Mouse (Mus musculus): ENCODE measurements at regions not wholly inside any gene's neighbourhood (a gene's known extent, or its start where the extent isn't known, plus 50 kb on each side); places are given as distances from the start of the nearest gene placed in this dataset.
A peak's percentile ranks its signal among the peaks of the same experiment; 100 is the strongest.

GRCm38 (mm10) chr2:128331275-128331674 is 205.4 kb downstream of the Bcl2l11 start:
- no peak for ATAC-seq (ENCODE audit: low FRiP score, low read depth)
- H3K4me3 ChIP-seq, result no peak overlapping the region
- H3K36me3 ChIP-seq, result no peaks in the 10 kb centered on the region
- H3K27ac ChIP-seq, result no peak overlapping the region
- H3K4me1 ChIP-seq, result peaks cover 35% of the 10 kb centered on the region
- H3K9me3 ChIP-seq, result no peaks in the 10 kb centered on the region
- H3K27me3 ChIP-seq, result no peaks in the 10 kb centered on the region
- WGBS, result 71% methylated on average over 10 of the region's 10 CpGs
- H3K9ac ChIP-seq, result no peak overlapping the region
- H3K4me2 ChIP-seq (replicated peaks), result no peak overlapping the region

GRCm38 (mm10) chr2:128331681-128332080 is 205.8 kb downstream of the Bcl2l11 start:
- Histone ChIP-seq H3K27ac (no peak overlapping the region), H3K4me1 (peaks cover 35% of the 10 kb centered on the region), H3K9ac (no peak overlapping the region), H3K9me3 (no peaks in the 10 kb centered on the region), H3K4me3 (no peak overlapping the region), H3K4me2 (replicated peaks) (no peak overlapping the region), H3K27me3 (no peaks in the 10 kb centered on the region), H3K36me3 (no peaks in the 10 kb centered on the region)
- no peak for ATAC-seq (ENCODE audit: low FRiP score, low read depth)
- 58% methylated on average over 8 of the region's 8 CpGs for WGBS

- ATAC-seq (ENCODE audit: low FRiP score, low read depth), result no peak
Observed at GRCm38 (mm10) chr2:128333401-128334142, 207.7 kb downstream of the Bcl2l11 start.

GRCm38 (mm10) chr2:128334143-128334470 is 208.3 kb downstream of the Bcl2l11 start:
- H3K4me1 ChIP-seq, result peaks cover 54% of the 10 kb centered on the region
- H3K27me3 ChIP-seq, result no peaks in the 10 kb centered on the region
- H3K4me3 ChIP-seq, result no peak overlapping the region
- H3K4me2 ChIP-seq (replicated peaks), result no peak overlapping the region
- WGBS, result 33% methylated on average over 2 of the region's 2 CpGs
- no peak for ATAC-seq (ENCODE audit: low FRiP score, low read depth)
- H3K9ac ChIP-seq, result no peak overlapping the region
- H3K9me3 ChIP-seq, result no peaks in the 10 kb centered on the region
- H3K36me3 ChIP-seq, result no peaks in the 10 kb centered on the region
- no peak overlapping the region for H3K27ac ChIP-seq

More at GRCm38 (mm10) chr2:128333401-128334142, 207.7 kb downstream of the Bcl2l11 start:
- 70% methylated on average over 10 of the region's 10 CpGs for WGBS
- Histone ChIP-seq H3K4me1 (peaks cover 49% of the 10 kb centered on the region), H3K36me3 (no peaks in the 10 kb centered on the region), H3K27ac (no peak overlapping the region), H3K9me3 (no peaks in the 10 kb centered on the region), H3K4me2 (replicated peaks) (no peak overlapping the region), H3K27me3 (no peaks in the 10 kb centered on the region), H3K4me3 (no peak overlapping the region), H3K9ac (no peak overlapping the region)

- no peaks in the 10 kb centered on the region for H3K36me3 ChIP-seq
- H3K27me3 ChIP-seq, result no peaks in the 10 kb centered on the region
- no peak for ATAC-seq (ENCODE audit: low FRiP score, low read depth)
- H3K9me3 ChIP-seq, result no peaks in the 10 kb centered on the region
- H3K9ac ChIP-seq, result no peak overlapping the region
- no peak overlapping the region for H3K27ac ChIP-seq
- H3K4me3 ChIP-seq, result no peak overlapping the region
- peaks cover 62% of the 10 kb centered on the region for H3K4me1 ChIP-seq
- no peak overlapping the region for H3K4me2 ChIP-seq (replicated peaks)
- 19% methylated on average over 7 of the region's 7 CpGs for WGBS
Observed at GRCm38 (mm10) chr2:128334757-128335500, 209.1 kb downstream of the Bcl2l11 start.

- H3K36me3 ChIP-seq, result no peaks in the 10 kb centered on the region
- ATAC-seq (ENCODE audit: low FRiP score, low read depth), result no peak
- no peaks in the 10 kb centered on the region for H3K27me3 ChIP-seq
- H3K4me2 ChIP-seq (replicated peaks), result no peak overlapping the region
- H3K9ac ChIP-seq, result no peak overlapping the region
- H3K27ac ChIP-seq, result no peak overlapping the region
- H3K4me3 ChIP-seq, result no peak overlapping the region
- H3K9me3 ChIP-seq, result no peaks in the 10 kb centered on the region
- peaks cover 83% of the 10 kb centered on the region for H3K4me1 ChIP-seq
Observed at GRCm38 (mm10) chr2:128337192-128337591, 211.4 kb downstream of the Bcl2l11 start.

GRCm38 (mm10) chr2:128337791-128338190 is 212.0 kb downstream of the Bcl2l11 start:
- Histone ChIP-seq H3K36me3 (no peaks in the 10 kb centered on the region), H3K4me1 (peaks cover 80% of the 10 kb centered on the region), H3K27me3 (no peaks in the 10 kb centered on the region), H3K4me3 (no peak overlapping the region), H3K4me2 (replicated peaks) (no peak overlapping the region), H3K27ac (no peak overlapping the region), H3K9ac (no peak overlapping the region), H3K9me3 (no peaks in the 10 kb centered on the region)
- ATAC-seq (ENCODE audit: low FRiP score, low read depth), result no peak
- 91% methylated on average over 5 of the region's 5 CpGs for WGBS

- no peak for ATAC-seq (ENCODE audit: low FRiP score, low read depth)
- 0 out of 2 replicates have a peak overlapping the region, but pooled peaks have one; percentile 48 for H3K4me2 ChIP-seq (replicated peaks)
- peaks cover 73% of the 10 kb centered on the region for H3K4me1 ChIP-seq
Observed at GRCm38 (mm10) chr2:128338474-128338873, 212.6 kb downstream of the Bcl2l11 start.

GRCm38 (mm10) chr2:128339061-128339642 is 213.3 kb downstream of the Bcl2l11 start:
- no peaks in the 10 kb centered on the region; the same call in 1 of the 2 replicates for H3K9me3 ChIP-seq
- peak; percentile 60; the same call in 1 of the 2 replicates for ATAC-seq (ENCODE audit: low FRiP score, low read depth)
- no peaks in the 10 kb centered on the region for H3K27me3 ChIP-seq
- H3K4me1 ChIP-seq, result peaks cover 66% of the 10 kb centered on the region
- no peak overlapping the region for H3K4me3 ChIP-seq
- no peak overlapping the region for H3K9ac ChIP-seq
- no peaks in the 10 kb centered on the region for H3K36me3 ChIP-seq
- peak overlapping the region; percentile 85 for H3K27ac ChIP-seq
- H3K4me2 ChIP-seq (replicated peaks), result peak overlapping the region; percentile 48
- WGBS, result 6% methylated on average over 8 of the region's 8 CpGs

More at GRCm38 (mm10) chr2:128338474-128338873, 212.6 kb downstream of the Bcl2l11 start:
- H3K4me3 ChIP-seq, result no peak overlapping the region
- H3K9me3 ChIP-seq, result no peaks in the 10 kb centered on the region
- H3K27ac ChIP-seq, result peak overlapping the region; percentile 85
- no peaks in the 10 kb centered on the region for H3K27me3 ChIP-seq
- 77% methylated on average over 4 of the region's 4 CpGs for WGBS
- H3K36me3 ChIP-seq, result no peaks in the 10 kb centered on the region
- no peak overlapping the region for H3K9ac ChIP-seq

GRCm38 (mm10) chr2:128339643-128340487 is 214.0 kb downstream of the Bcl2l11 start:
- 17% methylated on average over 19 of the region's 19 CpGs for WGBS
- H3K4me1 ChIP-seq, result peaks cover 59% of the 10 kb centered on the region
- H3K4me3 ChIP-seq, result no peak overlapping the region

GRCm38 (mm10) chr2:128340631-128341240 is 214.9 kb downstream of the Bcl2l11 start:
- Histone ChIP-seq H3K4me2 (replicated peaks) (peak overlapping the region; percentile 48; the same call in 1 of the 2 replicates), H3K9me3 (no peaks in the 10 kb centered on the region; the same call in 1 of the 2 replicates), H3K27me3 (no peaks in the 10 kb centered on the region), H3K4me3 (no peak overlapping the region), H3K4me1 (peaks cover 58% of the 10 kb centered on the region), H3K9ac (no peak overlapping the region), H3K36me3 (no peaks in the 10 kb centered on the region), H3K27ac (peak overlapping the region; percentile 85)
- no peak; the same call in 1 of the 2 replicates for ATAC-seq (ENCODE audit: low FRiP score, low read depth)
- 87% methylated on average over 5 of the region's 5 CpGs for WGBS

More at GRCm38 (mm10) chr2:128339643-128340487, 214.0 kb downstream of the Bcl2l11 start:
- no peaks in the 10 kb centered on the region; the same call in 1 of the 2 replicates for H3K9me3 ChIP-seq
- ATAC-seq (ENCODE audit: low FRiP score, low read depth), result peak; percentile 71
- peak overlapping the region; percentile 48 for H3K4me2 ChIP-seq (replicated peaks)
- H3K27ac ChIP-seq, result peak overlapping the region; percentile 85
- no peaks in the 10 kb centered on the region for H3K27me3 ChIP-seq
- no peaks in the 10 kb centered on the region for H3K36me3 ChIP-seq
- H3K9ac ChIP-seq, result no peak overlapping the region
